Mouse (Mus musculus) forebrain, embryonic 15.5 days (tissue): ENCODE data around the gene Smarcc2. TPM values are rescaled to one million over a fixed set of nuclear protein-coding genes. Genes with fewer than 3 reads are reported as not detected.

Experiments
- ATAC-seq: fragments of 200-750 bp; cut with Nextera tagmentation; replicated peaks from 2 replicates; pipeline ENCODE4 v1.8.0; 2017; ENCODE audit warnings: mild to moderate bottlenecking, moderate TSS enrichment, moderate library complexity
- H3K27ac ChIP-seq: fragments of 300-500 bp; sonication (generic); replicated peaks from 2 replicates; pipeline ENCODE4 v1.5.1; 2015; ENCODE audit warnings: mild to moderate bottlenecking, inconsistent platforms
- H3K27me3 ChIP-seq: fragments of 300-500 bp; sonication (generic); 2 replicates; pipeline ENCODE4 v1.6.1; 2015; ENCODE audit warnings: inconsistent platforms
- H3K36me3 ChIP-seq: fragments of 300-500 bp; sonication (generic); 2 replicates; pipeline ENCODE4 v1.6.1; 2015; ENCODE audit warnings: mild to moderate bottlenecking, inconsistent platforms
- H3K4me1 ChIP-seq: fragments of 300-500 bp; sonication (generic); 2 replicates; pipeline ENCODE4 v1.6.1; 2015; ENCODE audit warnings: inconsistent platforms
- H3K4me2 ChIP-seq: fragments of 300-500 bp; sonication (generic); replicated peaks from 2 replicates; pipeline ENCODE4 v1.6.1; 2015; ENCODE audit warnings: mild to moderate bottlenecking, inconsistent platforms
- H3K4me3 ChIP-seq: fragments of 300-500 bp; sonication (generic); 2 replicates; pipeline ENCODE4 v1.5.1; 2015; ENCODE audit warnings: mild to moderate bottlenecking, inconsistent platforms
- H3K9ac ChIP-seq: fragments of 300-500 bp; sonication (generic); replicated peaks from 2 replicates; pipeline ENCODE4 v1.6.1; 2015; ENCODE audit warnings: mild to moderate bottlenecking, inconsistent platforms
- H3K9me3 ChIP-seq: fragments of 300-500 bp; sonication (generic); 2 replicates; pipeline ENCODE4 v1.6.1; 2016; ENCODE audit warnings: inconsistent platforms
- WGBS: fragments of 180-500 bp; shearing (Covaris S2); methylation state at CpG from one replicate; pipeline ENCODE4 v1.1.7; 2015; ENCODE audit warnings: mixed read lengths; 5-methylcytosine and 5-hydroxymethylcytosine counted together
- polyA plus RNA-seq: library from polyadenylated mRNA; unstranded; fragments of >200 nt; fragmentation: Nextera tagmentation; extraction: Ambion mirVana; gene quantifications from 2 replicates; pipeline ENCODE4 v1.2.1, GENCODE M21; 2015

Smarcc2 gene
- polyA plus RNA-seq, 1 experiment from 2014 or later, result 201 TPM

- H3K36me3 ChIP-seq, result no peaks in the 10 kb centered on the region
- H3K4me1 ChIP-seq, result no peaks in the 10 kb centered on the region
- H3K4me2 ChIP-seq, result no peak overlapping the region
- H3K27me3 ChIP-seq, result no peaks in the 10 kb centered on the region
- no peak overlapping the region for H3K27ac ChIP-seq
- no peaks in the 10 kb centered on the region for H3K9me3 ChIP-seq
- no peak overlapping the region for H3K4me3 ChIP-seq
- 91% methylated on average over 9 of the region's 9 CpGs for WGBS
- ATAC-seq, result no peak
- H3K9ac ChIP-seq, result no peak overlapping the region
These were observed 50.2 kb downstream of the Smarcc2 start for GRCm38 (mm10) chr10:128509203-128509602.

GRCm38 (mm10) chr10:128509831-128510230, 50.8 kb downstream of the Smarcc2 start:
- Histone ChIP-seq H3K36me3 (no peaks in the 10 kb centered on the region), H3K9me3 (no peaks in the 10 kb centered on the region), H3K27ac (no peak overlapping the region), H3K4me3 (no peak overlapping the region), H3K4me2 (no peak overlapping the region), H3K27me3 (no peaks in the 10 kb centered on the region), H3K4me1 (no peaks in the 10 kb centered on the region), H3K9ac (no peak overlapping the region)
- WGBS, result 90% methylated on average over 4 of the region's 4 CpGs
- no peak for ATAC-seq

- no peaks in the 10 kb centered on the region for H3K36me3 ChIP-seq
- 87% methylated on average over 11 of the region's 11 CpGs for WGBS
- H3K27ac ChIP-seq, result no peak overlapping the region
- H3K9me3 ChIP-seq, result no peaks in the 10 kb centered on the region
- ATAC-seq, result no peak; the same call in 1 of the 2 replicates
- H3K4me2 ChIP-seq, result no peak overlapping the region
- no peaks in the 10 kb centered on the region for H3K4me1 ChIP-seq
- H3K9ac ChIP-seq, result no peak overlapping the region
- no peak overlapping the region for H3K4me3 ChIP-seq
- no peaks in the 10 kb centered on the region for H3K27me3 ChIP-seq
These were observed 51.3 kb downstream of the Smarcc2 start for GRCm38 (mm10) chr10:128510301-128510700.

GRCm38 (mm10) chr10:128511189-128511588, 52.1 kb downstream of the Smarcc2 start:
- H3K27me3 ChIP-seq, result peaks cover 3% of the 10 kb centered on the region; the same call in 1 of the 2 replicates
- ATAC-seq, result no peak
- no peak overlapping the region for H3K4me2 ChIP-seq
- no peak overlapping the region for H3K27ac ChIP-seq
- H3K4me1 ChIP-seq, result no peaks in the 10 kb centered on the region
- H3K9ac ChIP-seq, result no peak overlapping the region
- no peak overlapping the region for H3K4me3 ChIP-seq
- no peaks in the 10 kb centered on the region for H3K36me3 ChIP-seq
- H3K9me3 ChIP-seq, result no peaks in the 10 kb centered on the region
- WGBS, result 89% methylated on average over 9 of the region's 9 CpGs

- no peak overlapping the region for H3K4me3 ChIP-seq
- ATAC-seq, result no peak
- H3K4me1 ChIP-seq, result no peaks in the 10 kb centered on the region
- no peaks in the 10 kb centered on the region for H3K9me3 ChIP-seq
- no peak overlapping the region for H3K27ac ChIP-seq
- H3K9ac ChIP-seq, result no peak overlapping the region
- peaks cover 6% of the 10 kb centered on the region; the same call in 1 of the 2 replicates for H3K27me3 ChIP-seq
- no peaks in the 10 kb centered on the region for H3K36me3 ChIP-seq
- WGBS, result 85% methylated on average over 12 of the region's 12 CpGs
- H3K4me2 ChIP-seq, result no peak overlapping the region
These were observed 52.7 kb downstream of the Smarcc2 start for GRCm38 (mm10) chr10:128511761-128512160.

- peaks cover 16% of the 10 kb centered on the region; the same call in 1 of the 2 replicates for H3K27me3 ChIP-seq
- no peaks in the 10 kb centered on the region for H3K4me1 ChIP-seq
- H3K27ac ChIP-seq, result no peak overlapping the region
- no peak for ATAC-seq
- no peak overlapping the region for H3K4me2 ChIP-seq
- WGBS, result 84% methylated on average over 4 of the region's 4 CpGs
- no peaks in the 10 kb centered on the region for H3K9me3 ChIP-seq
- no peak overlapping the region for H3K4me3 ChIP-seq
- H3K9ac ChIP-seq, result no peak overlapping the region
- H3K36me3 ChIP-seq, result no peaks in the 10 kb centered on the region
These were observed 56.0 kb downstream of the Smarcc2 start for GRCm38 (mm10) chr10:128515044-128515443.

- no peaks in the 10 kb centered on the region for H3K9me3 ChIP-seq
- no peak for ATAC-seq
These were observed 57.0 kb downstream of the Smarcc2 start for GRCm38 (mm10) chr10:128516029-128516428.

GRCm38 (mm10) chr10:128516677-128517076, 57.6 kb downstream of the Smarcc2 start:
- Histone ChIP-seq H3K27ac (no peak overlapping the region), H3K36me3 (no peaks in the 10 kb centered on the region), H3K4me3 (no peak overlapping the region), H3K27me3 (peaks cover 16% of the 10 kb centered on the region; the same call in 1 of the 2 replicates), H3K4me2 (no peak overlapping the region), H3K9ac (no peak overlapping the region), H3K4me1 (no peaks in the 10 kb centered on the region), H3K9me3 (no peaks in the 10 kb centered on the region)
- 30% methylated on average over 6 of the region's 6 CpGs for WGBS
- no peak for ATAC-seq

More at GRCm38 (mm10) chr10:128516029-128516428, 57.0 kb downstream of the Smarcc2 start:
- Histone ChIP-seq H3K4me2 (no peak overlapping the region), H3K27ac (no peak overlapping the region), H3K4me1 (no peaks in the 10 kb centered on the region), H3K36me3 (no peaks in the 10 kb centered on the region), H3K27me3 (peaks cover 16% of the 10 kb centered on the region; the same call in 1 of the 2 replicates), H3K4me3 (no peak overlapping the region), H3K9ac (no peak overlapping the region)
- 14% methylated on average over 20 of the region's 20 CpGs for WGBS

GRCm38 (mm10) chr10:128518833-128519232, 59.8 kb downstream of the Smarcc2 start:
- WGBS, result 69% methylated on average over 7 of the region's 7 CpGs
- Histone ChIP-seq H3K4me3 (no peak overlapping the region), H3K27ac (no peak overlapping the region), H3K4me1 (no peaks in the 10 kb centered on the region), H3K9me3 (no peaks in the 10 kb centered on the region), H3K9ac (no peak overlapping the region), H3K27me3 (peaks cover 19% of the 10 kb centered on the region; the same call in 1 of the 2 replicates), H3K4me2 (no peak overlapping the region), H3K36me3 (no peaks in the 10 kb centered on the region)
- no peak for ATAC-seq

GRCm38 (mm10) chr10:128520591-128520990, 61.5 kb downstream of the Smarcc2 start:
- 86% methylated on average over 16 of the region's 16 CpGs for WGBS
- Histone ChIP-seq H3K4me3 (no peak overlapping the region), H3K27ac (no peak overlapping the region), H3K9ac (no peak overlapping the region), H3K4me2 (no peak overlapping the region), H3K4me1 (peaks cover 14% of the 10 kb centered on the region), H3K9me3 (no peaks in the 10 kb centered on the region), H3K27me3 (peaks cover 25% of the 10 kb centered on the region; the same call in 1 of the 2 replicates), H3K36me3 (no peaks in the 10 kb centered on the region)
- no peak for ATAC-seq

GRCm38 (mm10) chr10:128522351-128522750, 63.3 kb downstream of the Smarcc2 start:
- WGBS, result 77% methylated on average over 6 of the region's 6 CpGs
- Histone ChIP-seq H3K4me2 (no peak overlapping the region), H3K9me3 (no peaks in the 10 kb centered on the region)

GRCm38 (mm10) chr10:128524111-128524731, 65.2 kb downstream of the Smarcc2 start:
- Histone ChIP-seq H3K27ac (no peak overlapping the region), H3K4me1 (peaks cover 23% of the 10 kb centered on the region), H3K4me3 (peak overlapping the region; percentile 85), H3K9ac (peak overlapping the region; percentile 63; the same call in 1 of the 2 replicates), H3K9me3 (no peaks in the 10 kb centered on the region), H3K36me3 (no peaks in the 10 kb centered on the region), H3K4me2 (peak overlapping the region; percentile 100), H3K27me3 (peaks cover 13% of the 10 kb centered on the region; the same call in 1 of the 2 replicates)
- WGBS, result 9% methylated on average over 11 of the region's 11 CpGs
- no peak for ATAC-seq

More at GRCm38 (mm10) chr10:128522351-128522750, 63.3 kb downstream of the Smarcc2 start:
- ATAC-seq, result no peak
- Histone ChIP-seq H3K27ac (no peak overlapping the region), H3K27me3 (peaks cover 19% of the 10 kb centered on the region; the same call in 1 of the 2 replicates), H3K36me3 (no peaks in the 10 kb centered on the region), H3K4me1 (peaks cover 23% of the 10 kb centered on the region), H3K4me3 (no peak overlapping the region), H3K9ac (no peak overlapping the region)
